Mouse (Mus musculus) spleen, adult 2 months (tissue): ENCODE measurements around the gene Ccl12. TPM values are rescaled to one million over a fixed set of nuclear protein-coding genes. Genes with fewer than 3 reads are reported as not detected.

Experiments used
- DNase-seq, 2 experiments: peaks; one replicate each; pipeline versions ENCODE4 v3.0.0 to v3.0.0-alpha.2; 2012 to 2021; ENCODE audit warnings: low spot score in 2 of 2, low read depth in 1 of 2
- H3K27ac ChIP-seq: fragments of 200-500 bp; 2 replicates; pipeline ENCODE4 v1.5.1; 2012; ENCODE audit warnings: low read length, inconsistent platforms; ENCODE audit not compliant: insufficient read depth
- H3K27me3 ChIP-seq: fragments of 200-500 bp; 2 replicates; pipeline ENCODE4 v1.6.1; 2012; ENCODE audit warnings: mild to moderate bottlenecking, moderate library complexity, low read length, inconsistent platforms; ENCODE audit not compliant: control insufficient read depth, insufficient read depth
- H3K36me3 ChIP-seq: fragments of 200-500 bp; 2 replicates; pipeline ENCODE4 v1.6.1; 2012; ENCODE audit warnings: mild to moderate bottlenecking, low read length, inconsistent platforms; ENCODE audit not compliant: control insufficient read depth, insufficient read depth
- H3K4me1 ChIP-seq: fragments of 200-500 bp; 2 replicates; pipeline ENCODE4 v1.6.1; 2011; ENCODE audit warnings: inconsistent platforms; ENCODE audit not compliant: control insufficient read depth, insufficient read depth, insufficient read length
- H3K4me3 ChIP-seq: fragments of 200-500 bp; 2 replicates; pipeline ENCODE4 v1.5.1; 2011; ENCODE audit warnings: mild to moderate bottlenecking, inconsistent platforms; ENCODE audit not compliant: insufficient read depth, insufficient read length; ENCODE audit errors: extremely low read depth
- CTCF ChIP-seq: fragments of 200-500 bp; IDR thresholded peaks from 2 replicates; pipeline ENCODE4 v1.5.1; 2011; ENCODE audit warnings: mild to moderate bottlenecking, inconsistent platforms; ENCODE audit not compliant: insufficient read depth, insufficient read length, insufficient replicate concordance; ENCODE audit errors: extremely low read depth
- POLR2A ChIP-seq: fragments of 200-500 bp; IDR thresholded peaks from 2 replicates; pipeline ENCODE4 v1.6.1; 2011; ENCODE audit warnings: low read depth, low read length, inconsistent platforms
- WGBS: fragments of 180-500 bp; shearing (Covaris S2); methylation state at CpG from one replicate; pipeline ENCODE4 v1.1.7; 2018; 5-methylcytosine and 5-hydroxymethylcytosine counted together
- polyA plus RNA-seq: library from polyadenylated mRNA; depleted of rRNA; stranded (reverse); fragments of >200 nt; gene quantifications from 2 replicates; pipeline ENCODE4 v1.2.3, GENCODE M21; 2012; rRNA removed

The Ccl12 gene
- polyA plus RNA-seq, result 0.42 TPM in 1 of 2 replicates, not detected in the other

DNA sequence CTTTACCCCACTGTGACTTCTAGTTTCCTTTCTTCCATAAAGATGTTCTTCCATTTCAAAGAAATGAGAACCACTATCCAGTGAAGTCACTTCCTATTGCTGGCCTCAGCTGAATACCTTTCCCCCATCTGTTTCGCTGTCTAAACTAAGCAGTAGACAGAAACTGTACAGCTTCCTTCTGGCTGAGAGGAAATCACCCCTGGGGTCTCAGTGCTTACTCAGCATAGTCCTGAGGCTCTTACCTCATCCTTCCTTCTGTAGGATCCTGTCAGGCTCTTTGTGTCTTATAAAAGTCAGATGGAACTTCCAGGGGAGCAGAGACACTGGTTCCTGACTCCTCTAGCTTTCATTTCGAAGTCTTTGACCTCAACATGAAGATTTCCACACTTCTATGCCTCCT lies at the start of gene Ccl12:
Ccl12 (plus strand) TSS at position 317 of the 400 bp plus-strand sequence.
- Histone ChIP-seq H3K27me3 (no peaks in the 10 kb centered on the region), H3K4me3 (no peak within 1 kb of the TSS), H3K36me3 (no peaks in the 10 kb centered on the region), H3K27ac (no peak within 1 kb of the TSS), H3K4me1 (no peaks in the 10 kb centered on the region)
- 47% methylated on average over 2 of the region's 2 CpGs for WGBS
- no peak for DNase-seq
- TF ChIP-seq POLR2A (no peak), CTCF (no peak)

DNA sequence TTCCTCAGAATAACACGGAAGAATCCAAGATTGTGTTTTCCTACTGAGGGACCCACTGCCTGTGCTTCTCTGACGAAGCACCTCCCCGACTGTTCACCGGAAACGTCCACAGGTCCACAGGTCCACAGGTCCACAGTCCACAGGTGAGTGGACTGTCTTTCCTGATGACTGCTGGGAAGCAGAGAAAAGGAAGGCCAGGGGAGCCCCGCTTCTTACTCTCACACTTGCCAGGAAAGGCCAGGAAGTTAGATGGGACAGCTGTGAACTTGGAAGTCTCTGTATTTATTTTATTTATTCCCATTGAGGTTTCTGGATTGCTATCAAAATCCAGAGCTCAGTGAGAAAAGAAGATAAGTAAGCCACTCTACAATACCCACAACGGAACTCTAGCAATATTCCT lies 47.8 kb upstream of the Ccl12 start:
- Histone ChIP-seq H3K4me3 (no peak overlapping the region), H3K36me3 (no peaks in the 10 kb centered on the region), H3K27ac (no peak overlapping the region), H3K4me1 (no peaks in the 10 kb centered on the region), H3K27me3 (no peaks in the 10 kb centered on the region)
- TF ChIP-seq CTCF (no peak), POLR2A (no peak)
- WGBS, result 90% methylated on average over 7 of the region's 7 CpGs
- no peak for DNase-seq

- TF ChIP-seq CTCF, result no peak
- Histone ChIP-seq H3K4me1 (no peaks in the 10 kb centered on the region), H3K4me3 (no peak within 1 kb of the TSS), H3K27ac (no peak within 1 kb of the TSS), H3K27me3 (no peaks in the 10 kb centered on the region), H3K36me3 (no peaks in the 10 kb centered on the region)
- 83% methylated on average over 6 of the region's 6 CpGs for WGBS
- DNase-seq, result no peak
Measured at GRCm38 (mm10) chr11:82057646-82058045, 44.0 kb upstream of the Ccl12 start, which contains the start of gene Ccl11. Gene Ccl11, plus strand, starts transcription at chr11:82057823.

DNA sequence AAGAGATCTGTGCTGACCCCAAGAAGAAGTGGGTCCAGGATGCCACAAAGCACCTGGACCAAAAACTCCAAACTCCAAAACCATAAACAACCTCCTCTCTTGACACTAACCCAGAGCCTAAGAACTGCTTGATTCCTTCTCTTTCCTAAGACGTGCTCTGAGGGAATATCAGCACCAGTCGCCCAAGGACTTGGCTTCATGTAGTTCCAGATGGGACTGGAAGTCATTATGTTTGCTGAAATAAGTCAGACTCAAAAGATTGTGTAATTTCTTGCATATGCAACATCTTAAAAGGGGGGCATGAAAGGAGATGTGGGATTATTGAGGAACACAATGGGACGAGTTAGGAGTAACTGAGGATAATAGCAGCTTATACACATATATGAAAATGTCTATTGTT lies 39.4 kb upstream of the Ccl12 start:
- TF ChIP-seq CTCF, result no peak
- no peak for TF ChIP-seq POLR2A
- 77% methylated on average over 3 of the region's 3 CpGs for WGBS
- DNase-seq, result no peak
- H3K27me3 ChIP-seq, result no peaks in the 10 kb centered on the region
- H3K4me3 ChIP-seq, result no peak overlapping the region
- H3K27ac ChIP-seq, result no peak overlapping the region
- H3K4me1 ChIP-seq, result no peaks in the 10 kb centered on the region
- H3K36me3 ChIP-seq, result no peaks in the 10 kb centered on the region

DNA sequence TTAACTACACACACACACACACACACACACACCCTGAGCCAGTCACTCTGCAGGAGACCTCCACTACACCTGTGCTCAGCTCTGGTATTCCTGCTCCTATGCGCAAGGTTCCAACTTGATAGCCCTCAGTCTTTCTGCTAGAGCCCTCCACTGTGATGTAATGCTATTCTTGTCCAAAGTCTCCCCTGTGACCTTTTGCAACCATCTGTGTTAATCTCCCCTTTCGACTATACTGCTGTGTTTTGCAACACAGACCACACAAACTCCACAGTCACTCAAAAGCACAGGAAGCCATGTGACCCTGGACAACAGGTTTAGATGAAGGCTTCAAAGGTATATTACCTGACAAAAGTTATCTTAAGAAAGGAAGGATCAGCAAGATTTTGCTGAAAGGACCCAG lies 38.2 kb upstream of the Ccl12 start:
- Histone ChIP-seq H3K36me3 (no peaks in the 10 kb centered on the region), H3K27me3 (no peaks in the 10 kb centered on the region), H3K4me1 (no peaks in the 10 kb centered on the region), H3K27ac (no peak overlapping the region), H3K4me3 (no peak overlapping the region)
- TF ChIP-seq CTCF (no peak), POLR2A (no peak)
- DNase-seq, result no peak
- WGBS, result 74% methylated on average over 2 of the region's 2 CpGs

- 85% methylated on average over 7 of the region's 7 CpGs for WGBS
- Histone ChIP-seq H3K4me1 (no peaks in the 10 kb centered on the region), H3K36me3 (no peaks in the 10 kb centered on the region), H3K4me3 (no peak overlapping the region), H3K27me3 (no peaks in the 10 kb centered on the region), H3K27ac (no peak overlapping the region)
- no peak for TF ChIP-seq CTCF
- no peak for TF ChIP-seq POLR2A
- DNase-seq, result no peak
Measured at GRCm38 (mm10) chr11:82066953-82067571, 34.6 kb upstream of the Ccl12 start.

DNA sequence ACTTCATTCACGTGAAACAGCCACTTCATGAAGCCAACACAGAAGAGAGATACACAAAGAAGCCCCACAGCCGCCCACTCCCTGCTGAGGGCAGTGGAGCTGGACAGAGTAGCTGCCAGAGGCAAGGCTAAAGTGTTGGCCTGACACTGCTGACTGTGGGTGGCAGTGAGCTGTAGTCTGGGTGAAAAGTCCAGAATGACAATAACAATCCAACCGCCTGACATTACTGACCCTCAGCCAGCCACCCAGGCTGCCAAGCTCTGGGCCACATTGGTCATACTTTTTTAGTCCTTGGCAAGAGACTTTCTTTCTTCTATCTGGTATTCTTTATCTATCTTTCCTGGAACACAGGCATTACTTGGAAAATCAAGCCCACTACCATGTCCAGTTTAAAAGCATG lies 30.6 kb upstream of the Ccl12 start:
- Histone ChIP-seq H3K4me3 (no peak overlapping the region), H3K27ac (no peak overlapping the region), H3K36me3 (no peaks in the 10 kb centered on the region), H3K27me3 (no peaks in the 10 kb centered on the region), H3K4me1 (no peaks in the 10 kb centered on the region)
- DNase-seq, result no peak
- 90% methylated on average over 3 of the region's 3 CpGs for WGBS
- no peak for TF ChIP-seq CTCF
- no peak for TF ChIP-seq POLR2A
